Mouse (Mus musculus) mesoderm, embryonic 11.5 days (tissue): Measurements from ENCODE around the gene Cib4.

Experiments
- DNase-seq: peaks from one replicate; pipeline ENCODE4 v3.0.0-alpha.2; 2012; ENCODE audit warnings: low read depth, low spot score

Gene Cib4

GRCm38 (mm10) chr5:30440308-30440906 is 105.2 kb downstream of the Cib4 start:
- DNase-seq: no peak

GRCm38 (mm10) chr5:30438931-30439330 is 106.7 kb downstream of the Cib4 start:
- no peak for DNase-seq
